Mouse (Mus musculus): ENCODE measurements at regions not wholly inside any gene's neighbourhood (a gene's known extent, or its start where the extent isn't known, plus 50 kb on each side); places are given as distances from the start of the nearest gene placed in this dataset.

DNA sequence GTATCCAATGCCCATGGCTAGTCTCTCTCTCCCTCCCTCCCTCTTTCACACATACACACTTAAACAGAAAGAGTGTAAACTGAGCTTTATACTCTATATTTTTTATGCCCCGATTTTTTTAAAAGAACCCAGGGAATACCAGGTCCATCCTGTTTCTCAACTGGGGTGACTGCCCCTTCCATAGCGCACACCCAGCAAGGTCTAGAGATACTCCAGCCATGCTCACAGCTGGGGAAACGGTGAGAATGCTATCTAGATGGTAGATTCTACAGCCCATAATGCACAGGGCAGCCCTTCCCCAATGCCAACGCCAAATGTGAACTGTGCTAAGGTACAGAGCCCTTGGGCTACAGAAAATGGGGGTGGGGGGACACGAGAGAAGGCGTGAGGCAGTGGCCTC is 51.2 kb upstream of the Tln2 start:
- ATAC-seq (ENCODE audit: low read depth) (no peak), DNase-seq (no peak)
- no peak overlapping the region for H3K4me2 ChIP-seq
- no peaks in the 10 kb centered on the region for H3K27me3 ChIP-seq
- H3K36me3 ChIP-seq, result no peaks in the 10 kb centered on the region
- 53% methylated on average over 6 of the region's 6 CpGs for WGBS (ENCODE audit: insufficient replicate concordance)
- H3K4me3 ChIP-seq (replicated peaks), result no peak overlapping the region
- H3K4me1 ChIP-seq (replicated peaks), result 0 out of 2 replicates have a peak, but pooled peaks cover 3% of the 10 kb centered on the region
- no peaks in the 10 kb centered on the region for H3K9me3 ChIP-seq (replicated peaks)
- no peak overlapping the region for H3K27ac ChIP-seq
- H3K9ac ChIP-seq, result no peak overlapping the region

- Histone ChIP-seq H3K9me3 (replicated peaks) (no peaks in the 10 kb centered on the region), H3K9ac (no peak overlapping the region), H3K27ac (no peak overlapping the region), H3K36me3 (no peaks in the 10 kb centered on the region), H3K27me3 (no peaks in the 10 kb centered on the region), H3K4me2 (no peak overlapping the region), H3K4me1 (replicated peaks) (peaks cover 3% of the 10 kb centered on the region; the same call in 1 of the 2 replicates), H3K4me3 (replicated peaks) (no peak overlapping the region)
- DNase-seq (no peak), ATAC-seq (ENCODE audit: low read depth) (no peak)
- WGBS (ENCODE audit: insufficient replicate concordance), result 63% methylated on average over 6 of the region's 6 CpGs
Measured at GRCm38 (mm10) chr9:67611676-67612075, 52.2 kb upstream of the Tln2 start.

DNA sequence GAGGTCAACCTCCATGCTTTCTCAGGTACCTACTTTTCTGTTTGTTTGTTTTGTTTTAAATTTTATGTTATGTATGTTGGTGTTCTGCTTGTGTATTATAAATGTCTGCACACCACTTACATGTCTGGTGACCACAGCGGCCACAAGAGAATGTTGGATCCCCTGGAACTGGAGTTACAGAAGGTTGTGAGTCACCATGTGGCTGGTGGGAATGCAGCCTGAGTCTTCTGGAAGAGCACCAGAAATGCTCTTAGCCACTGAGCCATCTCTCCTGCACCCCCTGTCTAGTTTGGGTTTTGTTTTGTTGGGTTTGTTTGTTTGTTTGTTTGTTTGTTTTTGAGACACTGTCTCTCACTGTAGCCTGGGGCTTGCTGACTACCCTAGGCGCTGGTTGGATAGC is 52.6 kb upstream of the Tln2 start:
- Histone ChIP-seq H3K9ac (no peak overlapping the region), H3K27me3 (no peaks in the 10 kb centered on the region), H3K4me2 (no peak overlapping the region), H3K27ac (no peak overlapping the region), H3K36me3 (no peaks in the 10 kb centered on the region), H3K4me1 (replicated peaks) (peaks cover 3% of the 10 kb centered on the region; the same call in 1 of the 2 replicates), H3K9me3 (replicated peaks) (no peaks in the 10 kb centered on the region), H3K4me3 (replicated peaks) (no peak overlapping the region)
- DNase-seq, result no peak
- WGBS (ENCODE audit: insufficient replicate concordance), result 64% methylated on average over 2 of the region's 2 CpGs
- ATAC-seq (ENCODE audit: low read depth), result no peak

- Histone ChIP-seq H3K9me3 (replicated peaks) (no peaks in the 10 kb centered on the region), H3K4me1 (replicated peaks) (peaks cover 9% of the 10 kb centered on the region; the same call in 1 of the 2 replicates), H3K27ac (no peak overlapping the region), H3K4me3 (replicated peaks) (no peak overlapping the region), H3K4me2 (no peak overlapping the region), H3K27me3 (no peaks in the 10 kb centered on the region), H3K36me3 (no peaks in the 10 kb centered on the region), H3K9ac (no peak overlapping the region)
- DNase-seq (no peak), ATAC-seq (ENCODE audit: low read depth) (no peak)
- WGBS (ENCODE audit: insufficient replicate concordance), result 65% methylated on average over 2 of the region's 2 CpGs
Measured at GRCm38 (mm10) chr9:67614068-67614727, 54.7 kb upstream of the Tln2 start.

- no peaks in the 10 kb centered on the region for H3K36me3 ChIP-seq
- no peaks in the 10 kb centered on the region for H3K27me3 ChIP-seq
- WGBS (ENCODE audit: insufficient replicate concordance), result 68% methylated on average over 2 of the region's 2 CpGs
- H3K9ac ChIP-seq, result no peak overlapping the region
- peaks cover 9% of the 10 kb centered on the region; the same call in 1 of the 2 replicates for H3K4me1 ChIP-seq (replicated peaks)
- no peak overlapping the region for H3K27ac ChIP-seq
- no peak for ATAC-seq (ENCODE audit: low read depth)
- H3K4me3 ChIP-seq (replicated peaks), result no peak overlapping the region
- no peak overlapping the region for H3K4me2 ChIP-seq
- no peaks in the 10 kb centered on the region for H3K9me3 ChIP-seq (replicated peaks)
- DNase-seq, result no peak
Measured at GRCm38 (mm10) chr9:67616207-67616606, 56.7 kb upstream of the Tln2 start.

DNA sequence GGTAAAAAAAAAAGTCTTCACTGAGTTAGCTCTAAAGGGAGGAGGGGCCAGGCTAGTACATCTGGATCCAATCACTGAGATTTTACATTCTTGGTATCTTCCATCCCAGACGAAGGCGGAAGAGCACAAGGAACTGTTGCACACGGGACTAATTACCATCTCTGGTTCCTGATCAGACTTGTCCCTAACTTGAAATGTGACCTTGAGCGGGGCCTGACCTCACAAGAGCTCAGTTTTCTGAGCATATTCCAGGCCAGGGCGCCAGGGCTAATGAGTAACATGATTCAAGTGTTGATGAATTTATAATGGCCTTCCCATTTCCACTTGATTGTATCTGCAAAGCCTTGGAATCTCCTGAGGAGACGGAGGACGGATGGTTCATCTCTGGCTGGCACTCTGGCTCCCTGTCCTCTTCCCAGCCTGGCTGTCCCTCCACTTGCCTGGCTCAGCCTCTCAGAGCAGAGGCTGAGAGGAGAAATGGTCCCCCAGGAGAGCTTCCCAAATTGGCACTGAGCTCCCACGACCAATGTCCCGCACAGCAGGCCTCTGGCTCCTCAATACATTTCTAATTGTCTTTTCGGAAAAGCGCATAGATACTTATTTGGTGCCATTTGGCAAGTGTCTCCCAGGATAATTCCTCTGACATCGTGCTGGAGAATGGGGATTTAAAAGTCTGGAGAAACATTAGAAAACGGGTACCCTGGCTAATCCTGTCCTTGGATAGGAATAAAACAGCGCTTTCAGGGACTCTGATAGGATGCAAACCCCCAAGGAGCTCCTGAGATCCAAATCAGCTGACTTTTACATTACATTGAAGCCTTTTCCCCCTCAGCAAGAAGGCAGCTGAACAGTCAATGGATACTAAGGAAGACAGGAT is 58.1 kb upstream of the Tln2 start:
- Histone ChIP-seq H3K36me3 (no peaks in the 10 kb centered on the region), H3K9ac (no peak overlapping the region), H3K4me2 (no peak overlapping the region), H3K9me3 (replicated peaks) (no peaks in the 10 kb centered on the region), H3K4me1 (replicated peaks) (peaks cover 9% of the 10 kb centered on the region; the same call in 1 of the 2 replicates), H3K27me3 (no peaks in the 10 kb centered on the region), H3K27ac (no peak overlapping the region), H3K4me3 (replicated peaks) (no peak overlapping the region)
- DNase-seq, result no peak
- WGBS (ENCODE audit: insufficient replicate concordance), result 53% methylated on average over 14 of the region's 14 CpGs
- ATAC-seq (ENCODE audit: low read depth), result no peak

GRCm38 (mm10) chr9:67620945-67621344 is 61.4 kb upstream of the Tln2 start:
- H3K4me1 ChIP-seq (replicated peaks), result peaks cover 5% of the 10 kb centered on the region; the same call in 1 of the 2 replicates
- ATAC-seq (ENCODE audit: low read depth) (no peak), DNase-seq (no peak)
- no peak overlapping the region for H3K4me2 ChIP-seq
- H3K27ac ChIP-seq, result no peak overlapping the region
- no peak overlapping the region for H3K4me3 ChIP-seq (replicated peaks)
- no peaks in the 10 kb centered on the region for H3K27me3 ChIP-seq
- 43% methylated on average over 3 of the region's 3 CpGs for WGBS (ENCODE audit: insufficient replicate concordance)
- H3K9me3 ChIP-seq (replicated peaks), result no peaks in the 10 kb centered on the region
- no peak overlapping the region for H3K9ac ChIP-seq
- H3K36me3 ChIP-seq, result no peaks in the 10 kb centered on the region

- Histone ChIP-seq H3K27ac (no peak overlapping the region), H3K27me3 (peaks cover 24% of the 10 kb centered on the region), H3K4me1 (replicated peaks) (peaks cover 11% of the 10 kb centered on the region), H3K9ac (no peak overlapping the region), H3K4me3 (replicated peaks) (no peak overlapping the region), H3K9me3 (replicated peaks) (no peaks in the 10 kb centered on the region), H3K4me2 (no peak overlapping the region), H3K36me3 (no peaks in the 10 kb centered on the region)
- ATAC-seq (ENCODE audit: low read depth) (no peak), DNase-seq (no peak)
- WGBS (ENCODE audit: insufficient replicate concordance), result 53% methylated on average over 2 of the region's 2 CpGs
Measured at GRCm38 (mm10) chr9:67627196-67627595, 67.7 kb upstream of the Tln2 start.

- no peak for ATAC-seq (ENCODE audit: low read depth)
- H3K9me3 ChIP-seq (replicated peaks), result no peaks in the 10 kb centered on the region
- DNase-seq, result no peak
- no peaks in the 10 kb centered on the region for H3K36me3 ChIP-seq
- 10% methylated on average over 6 of the region's 6 CpGs for WGBS (ENCODE audit: insufficient replicate concordance)
- H3K4me2 ChIP-seq, result peak overlapping the region; percentile 29
- H3K4me1 ChIP-seq (replicated peaks), result peaks cover 11% of the 10 kb centered on the region
- H3K9ac ChIP-seq, result no peak overlapping the region
- no peak overlapping the region for H3K4me3 ChIP-seq (replicated peaks)
- H3K27ac ChIP-seq, result no peak overlapping the region
- H3K27me3 ChIP-seq, result peaks cover 49% of the 10 kb centered on the region
Measured at GRCm38 (mm10) chr9:67629624-67630023, 70.1 kb upstream of the Tln2 start.

- H3K4me3 ChIP-seq (replicated peaks), result no peak overlapping the region
- no peak for ATAC-seq (ENCODE audit: low read depth)
- no peak overlapping the region for H3K9ac ChIP-seq
- no peak overlapping the region for H3K4me2 ChIP-seq
- 33% methylated on average over 3 of the region's 3 CpGs for WGBS (ENCODE audit: insufficient replicate concordance)
- H3K9me3 ChIP-seq (replicated peaks), result no peaks in the 10 kb centered on the region
- H3K27me3 ChIP-seq, result peaks cover 53% of the 10 kb centered on the region
- no peak for DNase-seq
- H3K27ac ChIP-seq, result no peak overlapping the region
- no peaks in the 10 kb centered on the region for H3K36me3 ChIP-seq
- H3K4me1 ChIP-seq (replicated peaks), result peaks cover 11% of the 10 kb centered on the region
Measured at GRCm38 (mm10) chr9:67630173-67630572, 70.7 kb upstream of the Tln2 start.

DNA sequence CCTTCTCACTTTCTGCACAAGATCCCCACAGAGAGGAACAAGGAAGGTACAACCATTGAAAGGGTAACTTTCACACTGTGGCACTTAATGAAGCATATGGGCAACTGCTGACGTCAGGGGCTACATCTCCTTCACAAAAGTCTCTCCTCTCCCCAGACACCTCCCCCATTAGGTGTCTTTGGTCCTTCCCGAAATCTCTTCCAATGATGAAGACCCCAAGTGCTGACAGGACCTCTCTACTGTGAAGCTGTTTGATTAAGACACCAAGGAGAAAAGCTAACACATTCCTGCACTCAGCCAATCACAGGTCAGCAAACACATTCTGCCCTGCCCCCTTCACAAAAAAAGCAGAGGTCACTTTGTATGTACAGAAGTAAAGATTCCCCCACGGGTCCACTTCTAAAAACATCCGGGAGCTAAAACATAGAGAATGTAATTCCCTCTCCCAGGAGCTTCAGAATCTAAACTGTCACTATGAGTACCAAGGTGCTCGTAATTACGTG is 72.3 kb upstream of the Tln2 start:
- no peaks in the 10 kb centered on the region for H3K9me3 ChIP-seq (replicated peaks)
- peak overlapping the region; percentile 67 for H3K4me2 ChIP-seq
- no peak overlapping the region for H3K9ac ChIP-seq
- 5% methylated on average over 6 of the region's 6 CpGs for WGBS (ENCODE audit: insufficient replicate concordance)
- peaks cover 65% of the 10 kb centered on the region for H3K27me3 ChIP-seq
- DNase-seq (no peak), ATAC-seq (ENCODE audit: low read depth) (no peak)
- H3K27ac ChIP-seq, result no peak overlapping the region
- H3K4me1 ChIP-seq (replicated peaks), result peaks cover 11% of the 10 kb centered on the region
- no peaks in the 10 kb centered on the region for H3K36me3 ChIP-seq
- peak overlapping the region; percentile 65 for H3K4me3 ChIP-seq (replicated peaks)
